ENCODE assay signal across 40 mouse cellular contexts in genomic region chr6:55403411-55404309, GRCm38 (mm10). TPM values are rescaled to one million over a fixed set of nuclear protein-coding genes. Genes with fewer than 3 reads are reported as not detected.
DNase-seq lines count a peak whose midpoint lies in the region; ATAC-seq and TF ChIP-seq lines count a peak whose summit lies in the region.
"Had no signal": no experiment of that assay in that cellular context is flagged by ENCODE, and none has a peak within 500 bp of the region (broad histone marks: within the 10 kb centered on the region; RNA-seq: fewer than 3 reads in every experiment).

No protein-coding gene starts in this region.

- TF ChIP-seq CTCF in heart, postnatal 0 days (IDR thresholded peaks at IDR 0.05; ENCODE audit: low read depth): no peak

- no peak overlapping the region for H3K9ac ChIP-seq in heart, postnatal 0 days (replicated peaks; ENCODE audit: low read depth, low read length)
- no peak overlapping the region for H3K9ac ChIP-seq in midbrain, embryonic 14.5 days (replicated peaks; ENCODE audit: low read length)
- H3K9ac ChIP-seq: embryonic facial prominence, embryonic 13.5 days; forebrain, embryonic 15.5 days; hindbrain, embryonic 15.5 days; liver, embryonic 14.5 days; midbrain, embryonic 12.5 days; neural tube, embryonic 13.5 days had no signal

- WGBS in heart, postnatal 0 days: 47% methylated on average over 9 of the region's 9 CpGs
- WGBS in midbrain, embryonic 10.5 days: 77% methylated on average over 9 of the region's 9 CpGs
- WGBS in midbrain, embryonic 14.5 days: 86% methylated on average over 9 of the region's 9 CpGs

- no peak for TF ChIP-seq EP300 in heart, postnatal 0 days (IDR thresholded peaks at IDR 0.05; ENCODE audit: low read depth)

- H3K4me3 ChIP-seq in heart, postnatal 0 days (ENCODE audit: low read depth, low read length): no peak overlapping the region
- no peak overlapping the region for H3K4me3 ChIP-seq in midbrain, embryonic 10.5 days
- no peak overlapping the region for H3K4me3 ChIP-seq in midbrain, embryonic 14.5 days (replicated peaks; ENCODE audit: low read depth, low read length)
- H3K4me3 ChIP-seq: embryonic facial prominence, embryonic 13.5 days; forebrain, embryonic 10.5 days; forebrain, embryonic 15.5 days; hindbrain, embryonic 10.5 days; hindbrain, embryonic 15.5 days; midbrain, embryonic 12.5 days; neural tube, embryonic 13.5 days had no signal

- no peaks in the 10 kb centered on the region for H3K36me3 ChIP-seq in heart, postnatal 0 days (replicated peaks; ENCODE audit: control insufficient read depth, insufficient read depth, low read length)
- H3K36me3 ChIP-seq in midbrain, embryonic 10.5 days: no peaks in the 10 kb centered on the region
- H3K36me3 ChIP-seq in midbrain, embryonic 14.5 days (ENCODE audit: control insufficient read depth, insufficient read depth, low read length): no peaks in the 10 kb centered on the region
- H3K36me3 ChIP-seq: embryonic facial prominence, embryonic 13.5 days; forebrain, embryonic 10.5 days; forebrain, embryonic 15.5 days; hindbrain, embryonic 10.5 days; hindbrain, embryonic 15.5 days; midbrain, embryonic 12.5 days; neural tube, embryonic 13.5 days had no signal

- 0 out of 2 replicates have a peak, but pooled peaks have one; percentile 10 for ATAC-seq in heart, postnatal 0 days (ENCODE audit: insufficient read depth, low read depth)
- ATAC-seq in midbrain, embryonic 14.5 days (ENCODE audit: low FRiP score, low TSS enrichment): no peak
- ATAC-seq: forebrain, embryonic 15.5 days; inflammation-experienced regulatory T-cells, adult 6 months had no signal

- 0 out of 2 replicates have a peak, but pooled peaks cover 7% of the 10 kb centered on the region for H3K27me3 ChIP-seq in heart, postnatal 0 days (ENCODE audit: control insufficient read depth, insufficient read depth, low read length)
- no peaks in the 10 kb centered on the region for H3K27me3 ChIP-seq in midbrain, embryonic 10.5 days (ENCODE audit: low read depth, poor library complexity, severe bottlenecking)
- no peaks in the 10 kb centered on the region for H3K27me3 ChIP-seq in midbrain, embryonic 14.5 days (ENCODE audit: control insufficient read depth, insufficient read depth, low read length)
- H3K27me3 ChIP-seq: embryonic facial prominence, embryonic 13.5 days; forebrain, embryonic 15.5 days; hindbrain, embryonic 15.5 days; midbrain, embryonic 12.5 days; neural tube, embryonic 13.5 days had no signal

- no peaks in the 10 kb centered on the region for H3K4me1 ChIP-seq in heart, postnatal 0 days (ENCODE audit: control insufficient read depth, insufficient read depth)
- peaks cover 21% of the 10 kb centered on the region for H3K4me1 ChIP-seq in midbrain, embryonic 10.5 days
- 0 out of 2 replicates have a peak, but pooled peaks cover 9% of the 10 kb centered on the region for H3K4me1 ChIP-seq in midbrain, embryonic 14.5 days (ENCODE audit: control insufficient read depth, insufficient read depth, low read length)
- H3K4me1 ChIP-seq: midbrain, embryonic 12.5 days had no signal

- no peaks in the 10 kb centered on the region for H3K9me3 ChIP-seq in heart, postnatal 0 days (replicated peaks; ENCODE audit: control insufficient read depth, low read length)
- no peaks in the 10 kb centered on the region for H3K9me3 ChIP-seq in midbrain, embryonic 10.5 days (replicated peaks)
- no peaks in the 10 kb centered on the region for H3K9me3 ChIP-seq in midbrain, embryonic 14.5 days (ENCODE audit: control insufficient read depth, low read length)
- H3K9me3 ChIP-seq: embryonic facial prominence, embryonic 13.5 days; forebrain, embryonic 10.5 days; forebrain, embryonic 15.5 days; hindbrain, embryonic 10.5 days; hindbrain, embryonic 15.5 days; midbrain, embryonic 12.5 days; neural tube, embryonic 13.5 days had no signal

- H3K4me2 ChIP-seq in heart, postnatal 0 days (ENCODE audit: low read depth, low read length): no peak overlapping the region
- no peak overlapping the region for H3K4me2 ChIP-seq in midbrain, embryonic 14.5 days (ENCODE audit: low read length)
- H3K4me2 ChIP-seq: embryonic facial prominence, embryonic 13.5 days; forebrain, embryonic 15.5 days; hindbrain, embryonic 15.5 days; midbrain, embryonic 12.5 days; neural tube, embryonic 13.5 days had no signal

- peak; percentile 43 for DNase-seq in gastrocnemius, postnatal 25 days
- DNase-seq in gastrocnemius, postnatal 10 days: no peak
- DNase-seq in heart, postnatal 0 days (ENCODE audit: low spot score): no peak
- no peak for DNase-seq in heart, postnatal 36 days
- no peak for DNase-seq in midbrain, embryonic 10.5 days (ENCODE audit: low spot score)
- no peak for DNase-seq in midbrain, embryonic 14.5 days
- DNase-seq in layer of hippocampus, adult 18-20 months (ENCODE audit: low spot score in 2 of 2): no peak
- DNase-seq: adrenal gland, postnatal 25 days; B cell, adult 2 months; cerebellum, adult 18-20 months; cerebellum, postnatal 10 days; kidney, adult 11 months; kidney, postnatal 14 days; liver; lung, adult 2 months; retina, postnatal 1 day; right cerebral cortex, postnatal 14 days; thymus, postnatal 14 days had no signal

- intact Hi-C loops in heart, postnatal 36 days (cut with DNase I): no loop called here

- no peak overlapping the region for H3K27ac ChIP-seq in heart, postnatal 0 days (ENCODE audit: low read depth)
- H3K27ac ChIP-seq in midbrain, embryonic 10.5 days (replicated peaks): peak overlapping the region; percentile 38; the same call in 1 of the 2 replicates
- H3K27ac ChIP-seq in midbrain, embryonic 14.5 days (replicated peaks; ENCODE audit: low read depth, low read length): no peak overlapping the region
- H3K27ac ChIP-seq: embryonic facial prominence, embryonic 13.5 days; forebrain, embryonic 10.5 days; forebrain, embryonic 15.5 days; hindbrain, embryonic 10.5 days; hindbrain, embryonic 15.5 days; liver, embryonic 14.5 days; midbrain, embryonic 12.5 days; neural tube, embryonic 13.5 days had no signal

RNA-seq across cellular contexts. Expression of gene Ghrhr, which starts 27.6 kb away (rescaled TPM):
- not detected for total RNA-seq in gastrocnemius, postnatal 25 days (2021)
- total RNA-seq in gastrocnemius, postnatal 10 days (2021): not detected
- total RNA-seq in heart, postnatal 0 days (2014; rRNA removed; ENCODE audit: low replicate concordance): not detected in 2 replicates
- not detected in 2 replicates for polyA plus RNA-seq in heart, postnatal 0 days (2015; fragmentation: Nextera tagmentation; extraction: Ambion mirVana)
- total RNA-seq in heart, postnatal 36 days (2021): not detected
- polyA plus RNA-seq in midbrain, embryonic 10.5 days (2016; fragmentation: Nextera tagmentation; extraction: Ambion mirVana): not detected in 2 replicates
- not detected in 2 replicates for polyA plus RNA-seq in midbrain, embryonic 14.5 days (2014; fragmentation: Nextera tagmentation; extraction: Ambion mirVana)
- not detected for total RNA-seq in layer of hippocampus, adult 18-20 months (2021)
- total RNA-seq: adrenal gland, adult 18-20 months; adrenal gland, postnatal 25 days; common myeloid progenitor, adult 5-6 weeks; granulocyte monocyte progenitor cell, adult 5-6 weeks; layer of hippocampus, postnatal 10 days; left cerebral cortex, adult 18-20 months; left cerebral cortex, postnatal 14 days; megakaryocyte, adult 5-6 weeks had no signal
- polyA plus RNA-seq: embryonic facial prominence, embryonic 13.5 days; forebrain, embryonic 10.5 days; forebrain, embryonic 15.5 days; heart, embryonic 14.5 days; hindbrain, embryonic 10.5 days; hindbrain, embryonic 15.5 days; inflammation-experienced regulatory T-cells, adult 6 months; kidney, embryonic 14.5 days; limb, embryonic 11.5 days; lung, adult 2 months; midbrain, embryonic 12.5 days; neural tube, embryonic 13.5 days; stomach, embryonic 14.5 days; testis, adult 2 months; urinary bladder, adult 2 months had no signal

RNA-seq across cellular contexts. Expression of gene Adcyap1r1, which starts 48.1 kb away (rescaled TPM):
- total RNA-seq in gastrocnemius, postnatal 25 days (2021): 1 to 10 TPM; 1.2 to 2.8 TPM
- 1 to 10 TPM; 4.1 to 7.5 TPM for total RNA-seq in gastrocnemius, postnatal 10 days (2021)
- 3.9 and 4.2 TPM in 2 replicates for total RNA-seq in heart, postnatal 0 days (2014; rRNA removed; ENCODE audit: low replicate concordance)
- polyA plus RNA-seq in heart, postnatal 0 days (2015; fragmentation: Nextera tagmentation; extraction: Ambion mirVana): 1.1 and 1.4 TPM in 2 replicates
- total RNA-seq in heart, postnatal 36 days (2021): 1 to 10 TPM; 3.8 to 4.6 TPM
- 31.4 and 34.3 TPM in 2 replicates for polyA plus RNA-seq in midbrain, embryonic 10.5 days (2016; fragmentation: Nextera tagmentation; extraction: Ambion mirVana)
- 50.2 and 52.7 TPM in 2 replicates for polyA plus RNA-seq in midbrain, embryonic 14.5 days (2014; fragmentation: Nextera tagmentation; extraction: Ambion mirVana)
- 100 to 1,000 TPM; 133 to 142 TPM for total RNA-seq in layer of hippocampus, adult 18-20 months (2021)
- total RNA-seq: common myeloid progenitor, adult 5-6 weeks had no signal
- polyA plus RNA-seq: inflammation-experienced regulatory T-cells, adult 6 months had no signal

Comparison
In these comparisons a context has a peak if more than half of its experiments do, and no peak if none do; other contexts are left out.
1. RNA of gene Adcyap1r1, which starts 48.1 kb away (total RNA-seq): 133 to 142 TPM in layer of hippocampus, adult 18-20 months; 4.1 to 7.5 TPM in gastrocnemius, postnatal 10 days, 3.8 to 4.6 TPM in heart, postnatal 36 days, 3.9 to 4.2 TPM in heart, postnatal 0 days and 1.2 to 2.8 TPM in gastrocnemius, postnatal 25 days; every median in the first group is over 10 times any median in the second.